10 mouse cellular contexts compared by ENCODE assay signal in genomic region chr10:98333411-98334067, GRCm38 (mm10).
DNase-seq lines count a peak whose midpoint lies in the region; TF ChIP-seq lines count a peak whose summit lies in the region.
"Had no signal": no experiment of that assay in that cellular context is flagged by ENCODE, and none has a peak within 500 bp of the region (broad histone marks: within the 10 kb centered on the region; RNA-seq: fewer than 3 reads in every experiment).

No protein-coding gene starts in this region.

- TF ChIP-seq POLR2A in lung, adult 2 months (IDR thresholded peaks at IDR 0.05; ENCODE audit: borderline replicate concordance, extremely low read depth, low read depth, low read length) = no peak

- H3K4me1 ChIP-seq in lung, adult 2 months (ENCODE audit: control insufficient read depth, insufficient read depth, low read length) = no peaks in the 10 kb centered on the region
- H3K4me1 ChIP-seq: limb, embryonic 15.5 days had no signal

- no peak for TF ChIP-seq CTCF in lung, adult 2 months (IDR thresholded peaks at IDR 0.05; ENCODE audit: insufficient read depth, low read length)

- DNase-seq in lung, adult 18-20 months = peak; percentile 4 to 15
- DNase-seq in lung, adult 2 months = no peak
- peak; percentile 78 to 85 for DNase-seq in cerebellum, adult 18-20 months
- DNase-seq in gastrocnemius, postnatal 10 days = peak; percentile 27
- DNase-seq in retina, embryonic 14.5 days (ENCODE audit: low spot score) = peak; percentile 53
- no peak for DNase-seq in kidney, adult 11 months
- no peak for DNase-seq in frontal cortex, postnatal 25 days (ENCODE audit: low spot score in 2 of 2)
- DNase-seq: midbrain, embryonic 14.5 days; thymus, postnatal 4 days had no signal

- WGBS in lung, adult 2 months = 57% methylated on average over 6 of the region's 6 CpGs

- H3K4me3 ChIP-seq in lung, adult 2 months (replicated peaks; ENCODE audit: extremely low read depth, low read depth, low read length) = no peak overlapping the region
- H3K4me3 ChIP-seq: limb, embryonic 15.5 days had no signal

Comparison
In these comparisons a context has a peak if more than half of its experiments do, and no peak if none do; other contexts are left out.
1. DNase-seq: peak in lung, adult 18-20 months (2 of 2), cerebellum, adult 18-20 months (2 of 2), gastrocnemius, postnatal 10 days (single experiment) and retina, embryonic 14.5 days (single experiment); none in lung, adult 2 months (single experiment), kidney, adult 11 months (single experiment) and frontal cortex, postnatal 25 days (0 of 2).